Mouse (Mus musculus) kidney, postnatal 36 days (tissue): ENCODE measurements around the gene Dusp16.

Experiments used
- DNase-seq, 2 experiments: peaks; one replicate each; pipeline ENCODE4 v3.0.0; 2021 to 2022; ENCODE audit warnings: mixed read lengths in 2 of 2

Dusp16 gene

DNA sequence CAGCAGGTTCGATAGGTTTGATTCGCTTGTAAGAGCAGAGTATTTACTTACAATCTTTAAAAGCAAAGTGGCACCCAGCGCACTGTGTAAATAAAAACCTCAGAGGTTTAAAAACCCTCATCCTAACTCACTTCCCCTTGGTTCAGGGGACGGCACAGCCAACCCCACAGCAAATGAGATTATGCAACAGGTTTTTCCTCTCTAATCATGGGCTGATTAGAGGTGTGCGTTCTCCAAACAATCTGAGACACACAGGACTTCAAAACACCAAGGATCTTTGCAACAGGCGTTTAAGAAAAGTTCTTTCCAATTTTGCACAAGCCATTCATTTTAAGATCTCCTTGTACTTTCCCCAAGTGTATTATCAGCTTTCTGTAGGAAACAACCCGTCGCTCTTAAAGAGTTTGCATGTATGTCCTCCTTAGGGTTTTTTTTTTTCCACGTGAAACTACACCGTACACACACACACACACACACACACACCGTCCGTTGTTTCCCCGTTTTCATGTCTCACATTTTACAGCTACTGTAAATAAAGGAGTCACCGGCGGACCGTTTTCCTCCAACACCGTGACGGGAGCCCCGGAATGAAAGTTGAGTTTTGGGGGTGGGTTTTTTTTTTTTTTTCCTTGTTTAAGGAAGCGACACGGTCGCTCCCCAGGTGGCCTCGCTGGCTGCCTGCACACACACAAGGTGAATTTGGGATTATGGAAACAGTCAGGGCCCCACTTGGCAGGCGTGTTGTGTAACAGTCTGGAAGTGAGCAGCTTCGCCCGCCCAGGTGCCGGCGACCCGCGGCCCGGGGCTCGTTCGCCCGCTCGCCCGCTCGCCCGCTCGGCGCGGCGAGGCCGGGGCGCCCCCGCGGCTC lies 940 bp downstream of the Dusp16 start:
- DNase-seq: peak; percentile 60 to 66

DNA sequence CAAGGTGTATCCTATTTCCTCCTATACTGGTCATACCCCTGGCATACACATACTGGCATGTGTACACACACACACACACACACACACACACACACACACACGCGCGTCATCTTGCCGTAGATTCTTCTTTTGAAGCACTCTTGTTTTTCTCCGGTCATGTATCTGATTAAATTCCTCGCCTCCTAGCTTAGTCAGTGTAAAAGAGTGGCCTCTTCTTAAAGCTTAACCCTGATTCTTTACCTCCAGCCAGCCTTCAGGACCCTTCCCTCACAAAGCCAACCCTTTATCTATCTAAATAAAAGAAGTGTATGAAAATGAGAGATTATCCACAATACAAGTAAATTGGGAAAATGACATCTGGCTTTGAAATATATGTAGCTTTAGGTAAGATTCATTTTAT lies 3.3 kb downstream of the Dusp16 start:
- DNase-seq: no peak

DNA sequence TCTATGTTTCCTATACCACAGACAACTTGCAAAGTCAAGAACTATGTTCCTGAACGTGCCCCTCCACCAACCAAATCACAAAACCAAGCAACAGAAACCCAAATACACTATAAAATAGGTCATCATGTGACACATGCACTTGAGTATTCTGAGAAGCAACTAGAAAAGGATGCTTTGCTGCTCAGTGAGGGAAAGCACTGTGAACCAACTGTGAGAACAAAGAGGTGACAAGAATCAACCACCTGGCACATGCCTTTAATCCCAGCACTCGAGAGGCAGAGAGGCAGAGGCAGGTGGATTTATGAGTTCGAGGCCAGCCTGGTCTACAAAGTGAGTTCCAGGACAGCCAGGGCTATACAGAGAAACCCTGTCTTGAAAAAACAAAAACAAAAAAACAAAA lies 6.0 kb downstream of the Dusp16 start:
- DNase-seq: no peak

DNA sequence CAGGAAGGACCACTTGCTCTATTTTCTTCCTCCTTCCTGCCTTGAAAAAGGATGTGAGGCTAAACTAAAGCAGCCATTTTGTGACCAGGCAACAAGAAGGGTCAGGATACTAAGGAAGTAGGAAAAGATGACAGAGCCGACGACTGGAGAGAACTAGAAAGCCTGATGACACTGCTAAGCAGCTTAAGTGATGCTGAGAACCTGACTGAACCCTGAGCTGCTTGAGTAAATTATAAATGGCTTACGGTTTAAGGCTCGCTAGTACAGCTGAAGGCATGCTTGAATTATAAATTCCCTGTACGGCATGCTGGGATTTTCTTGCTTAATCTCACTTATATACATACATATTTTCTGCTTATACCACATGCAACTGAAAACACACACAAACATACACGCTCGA lies 9.5 kb downstream of the Dusp16 start:
- no peak for DNase-seq

DNA sequence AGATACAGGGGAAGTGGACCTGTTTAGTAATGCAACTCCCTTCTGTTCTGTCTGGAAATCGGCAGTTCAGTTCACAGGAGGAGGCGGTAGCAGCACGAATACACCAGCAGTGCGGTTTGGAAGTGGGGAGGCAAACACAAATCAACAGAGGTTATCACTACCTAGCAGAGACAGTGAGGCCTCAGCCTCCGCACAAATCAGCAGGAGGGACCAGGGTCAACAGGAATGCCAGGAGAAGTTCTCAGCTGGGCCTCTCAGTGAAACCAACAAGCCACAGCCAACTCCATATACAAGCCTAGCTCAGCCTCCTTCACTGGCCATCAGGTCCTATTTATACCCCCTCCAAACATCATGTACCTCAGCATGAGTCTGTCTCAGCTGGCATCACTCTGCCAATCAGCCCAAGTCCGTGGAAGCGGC lies 10.9 kb downstream of the Dusp16 start:
- no peak for DNase-seq

DNA sequence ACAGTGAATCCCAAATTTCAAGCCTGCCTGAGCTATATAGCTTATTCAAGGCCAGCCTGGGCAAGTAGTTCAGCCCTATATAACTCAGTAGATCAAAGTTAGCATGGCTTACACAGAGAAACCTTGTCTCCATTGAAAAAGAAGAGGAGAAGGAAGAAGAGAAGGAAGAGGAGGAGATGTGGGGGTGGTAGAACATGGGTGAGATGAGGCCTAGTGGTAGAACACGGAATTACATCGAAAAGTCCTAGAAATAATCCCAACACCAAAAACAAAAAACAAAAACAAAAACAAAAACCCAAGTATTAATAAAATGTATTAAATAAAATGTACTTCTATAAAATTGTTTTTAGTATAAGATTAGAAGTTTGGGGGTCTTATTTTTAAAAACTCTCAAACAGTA lies 12.4 kb downstream of the Dusp16 start:
- no peak for DNase-seq

DNA sequence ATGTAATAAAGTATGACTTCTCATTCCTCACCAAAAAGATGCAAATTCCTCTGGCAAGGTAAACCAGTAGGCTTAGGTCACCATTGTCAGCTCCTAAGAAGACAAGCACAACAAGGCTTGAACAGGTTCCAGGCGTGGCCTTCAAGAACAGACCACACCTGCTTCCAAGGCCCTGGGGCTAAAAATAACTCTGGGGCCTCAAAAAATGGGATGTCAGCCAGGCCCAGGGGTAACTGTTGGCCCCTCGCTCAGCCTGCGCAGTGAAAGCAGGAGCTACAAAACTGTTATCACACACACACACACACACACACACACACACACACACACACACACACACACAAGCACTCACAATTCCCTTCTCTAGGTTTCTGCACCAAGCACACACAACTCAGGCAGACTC lies 18.5 kb downstream of the Dusp16 start:
- DNase-seq: peak; percentile 33 to 50

DNA sequence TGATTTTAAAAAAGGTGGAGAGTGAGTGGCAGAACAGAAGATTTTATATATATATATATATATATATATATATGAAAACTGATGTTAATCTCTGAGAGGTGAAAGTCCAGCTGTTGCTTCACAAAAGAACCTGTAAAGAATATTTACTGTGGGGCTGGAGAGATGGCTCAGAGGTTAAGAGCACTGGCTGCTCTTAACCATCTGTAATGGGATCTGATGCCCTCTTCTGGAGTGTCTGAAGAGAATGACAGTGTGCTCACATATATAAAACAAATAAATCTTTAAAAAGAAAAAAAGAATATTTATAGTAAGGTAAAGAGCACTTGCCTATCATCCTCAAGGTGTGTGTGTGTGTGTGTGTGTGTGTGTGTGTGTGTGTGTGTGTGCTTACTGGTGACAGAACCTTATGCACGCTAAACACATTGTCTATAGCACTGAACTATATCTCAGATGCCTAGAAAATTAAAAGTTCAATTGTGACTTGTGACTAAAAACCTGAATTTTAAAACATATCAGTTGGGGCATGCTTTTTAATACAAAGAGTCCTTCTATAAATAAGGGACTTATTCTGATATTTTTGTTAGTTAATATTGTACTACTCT lies 19.0 kb downstream of the Dusp16 start:
- no peak for DNase-seq

DNA sequence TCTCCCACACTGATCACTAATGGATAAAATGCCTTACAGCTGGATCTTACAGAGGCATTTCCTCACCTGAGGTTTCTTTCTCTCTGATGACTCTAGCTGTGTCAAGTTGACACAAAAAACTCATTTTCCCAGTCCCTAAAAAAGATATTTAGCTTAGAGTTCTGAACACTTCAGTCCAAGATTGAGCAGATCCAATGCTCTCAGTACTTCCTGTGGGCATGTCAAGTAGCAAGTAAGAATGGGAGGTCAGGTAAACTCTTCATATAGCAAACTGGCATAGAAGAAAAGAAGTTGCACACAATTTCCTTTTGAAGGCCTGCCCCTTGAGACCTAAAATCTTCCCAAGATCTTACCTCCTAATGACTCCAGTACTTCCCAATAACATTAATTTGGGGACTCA lies 22.1 kb downstream of the Dusp16 start:
- DNase-seq: no peak

DNA sequence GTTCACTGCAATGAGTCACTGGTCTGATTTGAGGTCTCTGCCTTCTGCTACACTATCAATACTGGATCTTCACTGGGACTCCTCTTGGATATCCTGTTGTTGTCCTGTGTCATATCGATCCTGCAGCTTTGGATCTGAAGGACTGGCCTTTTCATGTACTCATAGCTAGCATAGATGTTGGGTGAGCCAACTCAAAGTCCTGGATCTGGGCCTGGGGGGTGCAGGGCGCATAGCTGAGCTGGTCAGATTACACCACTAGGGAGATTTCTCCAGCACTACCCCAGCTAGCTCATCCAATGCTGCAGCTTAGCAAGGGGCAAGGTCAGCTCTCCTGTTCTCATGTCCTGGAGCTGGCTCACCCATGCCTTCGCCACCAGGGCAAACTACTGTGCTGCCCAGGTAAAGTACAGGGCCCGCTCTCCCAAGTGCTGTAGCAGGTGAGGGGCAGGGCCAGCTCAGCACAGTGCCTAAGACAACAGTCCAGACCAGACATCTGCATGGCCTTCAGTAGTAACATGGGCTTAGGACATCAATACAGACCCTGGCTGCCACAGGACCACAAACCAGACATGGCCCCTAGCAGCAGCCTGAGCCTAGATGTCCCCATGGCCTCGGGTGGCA lies 27.9 kb downstream of the Dusp16 start:
- DNase-seq: no peak

DNA sequence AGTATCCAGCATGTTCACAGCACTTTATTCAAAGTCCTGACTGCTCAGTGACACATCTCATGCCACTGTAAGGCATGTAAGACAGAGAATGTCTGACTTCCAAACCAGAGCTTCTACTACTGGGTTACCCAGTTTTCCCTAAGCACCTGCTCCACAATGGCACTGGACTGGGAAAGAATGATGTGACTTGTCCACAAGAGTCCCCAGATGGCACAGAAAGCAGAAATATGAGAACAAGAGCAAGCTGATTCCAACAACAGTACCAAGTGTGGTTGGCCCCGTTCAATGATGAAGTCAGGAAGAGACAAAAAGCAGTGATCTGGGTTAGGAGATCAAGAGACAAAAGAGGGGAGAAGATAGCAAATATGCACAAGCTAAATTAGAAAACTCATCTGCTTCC lies 29.0 kb downstream of the Dusp16 start:
- DNase-seq: no peak

DNA sequence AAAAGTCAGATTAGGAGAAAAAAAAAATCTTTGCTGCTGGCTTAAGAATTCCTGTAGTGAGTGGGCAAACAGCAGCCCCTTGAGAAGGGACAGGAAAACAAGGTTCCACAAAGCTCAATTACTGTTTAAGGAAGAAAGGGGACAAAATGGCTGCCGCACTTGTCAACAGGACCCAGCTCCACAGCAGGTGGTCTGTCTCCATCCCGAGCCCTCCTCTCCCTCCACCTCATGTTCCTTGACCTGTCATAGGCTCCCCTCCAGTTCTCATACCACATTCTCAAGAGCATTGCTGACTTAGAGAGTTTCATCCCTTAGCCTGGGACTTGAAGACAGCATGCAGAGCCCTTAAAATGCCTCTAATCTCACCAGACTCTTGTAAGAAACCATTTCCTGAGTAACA lies 30.6 kb downstream of the Dusp16 start:
- no peak for DNase-seq

DNA sequence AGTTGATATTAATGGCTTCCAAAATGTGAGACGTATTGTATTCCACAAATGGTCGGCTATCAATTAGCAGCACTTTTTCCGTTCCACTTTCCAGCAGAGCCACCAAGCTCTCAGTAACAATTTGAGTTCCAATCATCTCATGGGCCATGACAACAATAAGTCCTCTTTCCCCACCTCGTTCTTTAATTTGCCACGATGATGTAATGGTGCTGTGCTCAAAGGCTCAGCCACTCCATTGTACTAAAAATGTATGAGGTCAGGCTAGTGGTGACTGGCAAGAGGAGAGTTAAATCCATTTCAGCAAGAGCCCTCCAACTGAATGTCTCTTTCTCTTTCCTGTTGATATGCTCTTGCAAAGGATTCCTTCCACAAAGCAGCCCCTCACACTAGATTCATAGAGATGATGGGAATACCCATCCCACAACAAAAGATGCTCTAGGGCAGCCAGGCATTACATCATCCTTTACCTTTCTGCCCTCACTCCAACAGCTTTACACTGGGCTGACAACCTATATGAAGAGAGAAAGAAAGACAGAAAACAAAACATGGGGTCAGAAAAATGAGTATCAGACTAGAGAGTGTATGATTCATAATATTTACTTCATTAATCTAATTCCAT lies 31.4 kb downstream of the Dusp16 start:
- no peak for DNase-seq

DNA sequence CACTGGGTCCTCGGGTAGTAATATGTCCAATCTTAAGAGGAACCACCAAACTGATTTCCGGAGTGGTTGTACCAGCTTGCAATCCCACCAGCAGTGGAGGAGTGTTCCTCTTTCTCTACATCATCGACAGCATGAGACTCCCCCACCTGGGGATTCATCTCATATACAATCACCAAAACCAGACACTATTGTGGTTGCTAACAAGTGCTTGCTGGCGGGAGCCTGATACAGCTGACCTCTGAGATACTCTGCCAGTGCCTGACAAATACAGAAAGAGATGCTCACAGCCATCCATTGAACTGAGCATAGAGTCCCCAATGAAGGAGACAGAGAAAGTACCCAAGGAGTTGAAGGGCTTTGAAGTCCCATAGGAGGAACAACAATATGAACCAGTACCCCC lies 36.4 kb downstream of the Dusp16 start:
- no peak for DNase-seq

DNA sequence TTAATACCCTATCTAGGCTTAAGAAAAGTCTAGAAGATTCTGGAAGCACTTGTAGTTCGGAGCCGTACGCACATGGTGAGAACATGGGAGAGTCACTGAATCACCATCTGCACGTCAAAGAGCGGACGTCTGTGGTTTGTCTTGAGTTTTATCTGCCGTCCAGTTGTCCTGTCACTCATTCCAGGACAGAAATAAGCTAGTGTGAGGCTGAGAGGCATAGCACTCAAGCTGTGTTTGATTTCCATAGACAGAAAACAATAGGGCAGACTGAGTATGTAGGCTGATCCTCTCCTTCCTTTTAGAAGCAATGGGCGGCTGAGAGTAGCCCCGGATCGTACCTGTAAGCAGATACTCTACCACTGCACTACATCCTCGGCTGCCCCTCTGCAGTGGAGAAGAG lies 38.6 kb downstream of the Dusp16 start:
- no peak for DNase-seq

DNA sequence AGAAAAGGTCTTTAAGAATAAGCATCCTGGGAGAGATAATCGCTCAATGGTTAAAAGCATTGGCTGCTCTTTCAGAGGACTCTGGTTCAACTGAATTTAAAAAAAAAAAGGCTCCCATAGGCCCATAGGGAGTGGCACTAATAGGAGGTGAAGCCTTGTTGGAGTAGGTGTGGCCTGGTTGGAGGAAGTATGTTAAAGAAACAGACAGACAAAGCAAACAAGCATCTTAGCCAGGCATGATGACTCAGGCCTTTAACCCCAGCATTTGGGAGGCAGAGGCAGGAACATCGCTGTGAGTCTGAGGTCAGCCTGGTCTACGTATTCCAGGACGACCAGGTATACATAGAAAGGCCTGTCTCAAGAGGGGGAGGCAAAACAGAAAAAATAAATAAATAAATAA lies 39.0 kb downstream of the Dusp16 start:
- no peak for DNase-seq

DNA sequence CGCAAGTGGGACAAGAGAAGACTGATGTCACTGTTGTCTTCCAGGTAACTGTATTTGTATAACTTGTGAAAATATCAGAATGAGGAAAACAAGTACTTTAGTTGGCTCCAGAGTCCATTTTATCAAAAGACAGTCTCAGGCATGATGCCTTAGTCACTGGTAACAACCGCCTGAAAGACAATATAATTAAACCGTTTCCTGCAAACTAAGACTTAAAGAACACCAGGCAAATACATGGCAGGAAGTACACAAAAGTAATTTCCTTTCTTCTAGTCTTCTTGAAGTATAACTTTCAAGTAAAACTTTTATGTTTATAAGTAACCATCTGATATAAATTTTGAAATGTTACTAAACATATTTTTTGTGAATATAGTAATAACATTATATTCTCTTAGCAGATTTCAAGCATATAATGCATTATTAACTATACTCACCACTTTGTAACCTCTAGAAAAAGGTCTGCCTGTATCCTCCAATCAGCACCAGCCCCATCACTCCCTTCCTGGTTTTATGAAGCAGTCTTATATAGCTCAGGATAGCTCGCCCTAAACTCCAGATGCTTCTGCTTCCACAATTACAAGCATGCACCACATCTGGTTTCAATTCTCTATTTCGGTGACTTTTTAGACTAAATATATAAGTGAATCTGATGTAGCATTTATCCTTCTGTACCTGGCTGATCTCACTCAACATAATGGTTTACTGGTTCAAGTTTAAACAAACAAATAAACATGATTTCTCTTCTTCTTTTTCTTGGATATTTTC lies 40.4 kb downstream of the Dusp16 start:
- DNase-seq: no peak

DNA sequence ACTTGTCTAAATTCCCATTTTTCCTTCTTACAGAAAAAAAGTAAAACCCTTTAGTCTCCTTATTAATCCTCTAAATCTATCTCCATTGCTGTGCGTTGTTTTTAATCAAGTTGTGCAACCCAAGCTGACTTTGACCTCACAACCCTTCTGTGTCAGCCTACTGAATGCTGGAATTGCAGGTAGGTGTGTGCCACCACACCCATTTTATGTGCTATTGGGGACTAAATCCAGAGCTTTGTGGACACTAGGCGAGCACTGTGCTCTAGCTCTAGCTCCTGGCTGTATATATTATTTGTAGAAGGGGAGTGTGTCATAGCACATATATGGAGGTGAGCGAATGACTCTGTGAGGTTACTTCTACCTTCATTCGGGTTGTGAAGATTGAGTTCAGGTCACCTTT lies 41.3 kb downstream of the Dusp16 start:
- no peak for DNase-seq

DNA sequence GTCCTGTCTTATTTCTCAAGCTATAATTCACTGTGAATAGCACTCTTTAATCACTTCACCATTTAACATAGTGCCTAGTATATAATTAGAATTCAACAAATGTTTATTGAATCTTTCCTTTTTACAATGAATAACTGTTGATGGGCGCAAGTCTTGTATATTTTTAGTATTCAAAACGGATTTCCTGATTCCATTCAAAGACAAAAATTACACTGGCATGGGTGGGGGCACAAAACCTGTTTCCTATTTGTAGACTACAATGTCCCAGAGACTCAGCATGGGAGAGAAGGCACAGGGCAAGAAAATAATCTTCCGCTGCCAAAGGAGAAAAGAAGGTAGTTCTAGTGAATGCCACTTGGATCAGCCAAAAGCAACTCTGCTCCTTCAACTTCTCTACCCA lies 44.3 kb downstream of the Dusp16 start:
- DNase-seq: peak in 1 of 2 experiments; percentile 31

DNA sequence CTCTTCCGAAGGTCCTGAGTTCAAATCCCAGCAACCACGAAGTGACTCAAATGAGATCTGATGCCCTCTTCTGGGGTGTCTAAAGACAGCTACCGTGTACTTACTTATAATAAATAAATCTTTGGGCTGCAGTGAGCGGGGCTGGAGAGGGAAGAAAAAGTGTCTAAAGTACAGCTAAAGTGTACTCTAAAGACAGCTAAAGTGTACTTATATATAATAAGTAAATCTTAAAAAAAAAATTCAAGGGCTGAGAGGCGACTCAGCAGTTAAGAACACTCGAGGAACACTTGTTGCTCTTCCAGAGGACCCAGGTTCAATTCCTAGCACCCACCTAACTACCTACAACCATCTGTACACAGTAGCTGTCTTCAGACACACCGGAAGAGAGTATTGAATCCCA lies 46.5 kb downstream of the Dusp16 start:
- no peak for DNase-seq

DNA sequence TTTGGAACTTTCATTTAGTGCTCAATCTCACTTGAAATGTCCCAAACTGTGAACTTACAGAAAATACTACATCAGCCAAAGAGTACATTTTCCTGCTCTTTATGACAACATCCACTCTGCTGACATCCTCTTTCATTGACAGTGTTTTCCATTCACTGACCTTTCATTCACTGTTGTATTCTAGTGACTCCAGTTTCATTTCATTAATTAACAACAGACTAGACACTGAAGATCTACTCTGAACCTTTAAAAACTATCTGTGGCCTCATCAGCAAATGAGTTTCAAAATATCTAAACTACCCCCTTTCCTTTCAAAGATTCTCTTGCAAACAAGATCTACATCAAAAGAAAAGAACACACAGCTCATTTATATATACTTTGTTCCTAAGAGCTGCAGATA lies 48.9 kb downstream of the Dusp16 start:
- DNase-seq: no peak

DNA sequence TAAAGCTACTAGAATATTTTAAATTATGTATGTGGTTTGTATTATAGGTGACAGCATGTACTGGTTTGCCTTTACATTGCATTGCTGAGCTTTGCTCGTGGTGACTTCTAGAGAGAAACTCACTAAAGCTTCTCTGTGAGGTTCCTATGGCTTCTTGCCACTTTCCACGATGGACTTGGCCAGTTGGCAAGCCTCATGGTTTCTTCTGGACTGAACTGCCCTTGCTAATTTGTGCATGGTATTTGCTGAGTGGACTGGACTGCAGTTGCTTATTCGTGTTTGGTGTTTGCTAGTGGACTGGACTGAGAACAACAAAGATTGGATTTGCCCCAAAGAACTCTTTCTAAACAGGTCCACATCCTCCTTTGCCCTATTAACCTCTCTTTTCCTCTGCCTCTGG lies 55.6 kb downstream of the Dusp16 start:
- DNase-seq: peak; percentile 73 to 83

DNA sequence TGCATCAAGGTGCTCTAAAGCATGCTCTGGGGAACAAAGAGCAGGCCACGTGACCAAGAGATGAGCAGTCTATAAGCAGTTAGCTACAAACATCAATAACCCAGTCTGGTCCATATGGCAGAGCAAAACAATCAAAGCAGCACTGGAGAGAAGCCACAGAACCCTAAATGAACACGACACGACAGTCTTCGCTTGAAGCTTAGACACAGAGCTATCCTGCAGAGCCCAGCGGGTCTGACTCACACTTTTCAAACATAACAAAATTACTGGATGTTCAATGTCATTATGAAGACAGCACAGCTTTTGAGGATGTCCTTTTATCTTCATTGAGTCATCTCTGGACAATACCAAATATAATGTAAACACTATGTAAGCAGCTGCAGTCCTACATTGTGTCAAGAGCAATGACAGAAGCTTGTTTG lies 58.6 kb downstream of the Dusp16 start:
- no peak for DNase-seq
